Mouse (Mus musculus) Patski (cell line): Measurements from ENCODE around the gene Sema4a. TPM values are rescaled to one million over a fixed set of nuclear protein-coding genes. Genes with fewer than 3 reads are reported as not detected.

Experiments used
- ATAC-seq: fragments of 100-300 bp; one replicate; pipeline ENCODE4 v1.8.0; 2021
- CTCF ChIA-PET: fragments of 350-600 bp; sonication (Branson Sonifier 250); formaldehyde crosslinking; loops from one replicate; lab custom pipeline; 2022; ENCODE audit warnings: inconsistent platforms; lab: Charles Lee
- POLR2A ChIA-PET: fragments of 350-600 bp; sonication (Branson Sonifier 250); formaldehyde crosslinking; loops from one replicate; lab custom pipeline; 2022; ENCODE audit warnings: antibody characterized with exemption, inconsistent platforms; lab: Charles Lee
- DNase-seq: peaks from one replicate; pipeline ENCODE4 v3.0.0-alpha.2; 2011; ENCODE audit warnings: low read depth, low spot score
- H3K27me3 ChIP-seq: fragments of 371-371 bp; one replicate; pipeline ENCODE4 v1.5.1; 2021
- CTCF ChIP-seq: fragments of 100-300 bp; IDR thresholded peaks from one replicate; pipeline ENCODE4 v1.5.1; 2021
- in situ Hi-C: fragments of 300-500 bp; cut with MboI; formaldehyde crosslinking; loops from 3 replicates; pipeline ENCODE4 v1.11.1; 2018; ENCODE audit warnings: low pct_unique_long_range_greater_than_20kb, mixed read lengths
- polyA plus RNA-seq: library from polyadenylated mRNA; unstranded; gene quantifications from one replicate; pipeline ENCODE4 v1.2.3, GENCODE M21; 2021

Sema4a gene
- polyA plus RNA-seq, 1 experiment from 2014 or later, result 6.6 TPM

DNA sequence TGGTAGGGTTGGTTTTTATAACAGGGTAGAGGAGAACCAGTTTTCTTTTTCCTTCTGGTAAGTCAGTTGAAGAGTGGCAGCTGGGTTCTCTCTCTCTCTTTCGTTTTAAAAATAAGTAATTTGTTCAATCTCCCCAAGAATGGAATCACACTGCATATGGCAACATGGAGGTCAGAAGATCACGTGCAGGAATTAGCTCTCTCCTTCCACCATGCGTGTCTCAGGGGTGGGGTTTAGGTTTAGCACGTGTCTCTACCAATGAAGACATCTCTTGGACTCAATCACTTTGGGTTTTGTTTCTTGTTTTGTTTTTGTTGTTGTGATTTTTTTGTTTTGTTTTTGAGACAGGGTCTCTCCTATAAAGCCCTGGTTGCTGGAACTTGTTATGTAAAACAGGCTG lies 18.8 kb upstream of the Sema4a start:
- in situ Hi-C loops, result no loop called here
- no peaks in the 10 kb centered on the region for H3K27me3 ChIP-seq
- ChIA-PET POLR2A (interaction anchor here (0.7 to 1.5 kb wide), 5 partner anchors 35 to 72 kb away, joined by 3 to 7 read pairs (median 4); partner anchors contain the start of gene Pmf1), CTCF (interaction anchor here (1.2 to 15.7 kb wide), 5 partner anchors 9 to 71 kb away, joined by 4 to 484 read pairs (median 27); partner anchors contain the start of genes Lmna and Pmf1)
- DNase-seq, result no peak
- no peak for ATAC-seq
- TF ChIP-seq CTCF, result no peak

DNA sequence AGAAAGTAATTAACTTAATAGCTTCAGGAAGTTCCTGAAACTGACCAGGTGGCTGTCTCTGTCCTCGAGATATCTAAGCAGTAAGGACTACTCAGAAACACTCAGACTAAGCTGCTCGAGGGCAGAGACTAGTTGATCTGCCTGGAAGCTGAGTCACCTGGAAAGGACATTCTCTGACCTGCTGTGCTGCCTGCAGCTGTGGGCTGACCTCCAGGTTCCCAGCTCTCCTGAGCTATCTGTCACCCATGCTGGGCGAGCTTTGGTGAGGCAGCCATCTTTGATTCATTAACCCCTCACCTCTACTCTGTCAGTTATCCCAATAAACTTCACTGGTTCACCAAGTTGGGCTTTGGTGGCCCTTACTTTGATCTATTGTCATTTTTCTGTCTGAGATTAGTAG lies 18.2 kb upstream of the Sema4a start:
- ATAC-seq, result no peak
- CTCF ChIA-PET, result interaction anchor here (1.0 to 15.7 kb wide), 7 partner anchors 9 to 71 kb away, joined by 3 to 484 read pairs (median 11); partner anchors contain the start of genes Lmna and Pmf1
- no peak for TF ChIP-seq CTCF

DNA sequence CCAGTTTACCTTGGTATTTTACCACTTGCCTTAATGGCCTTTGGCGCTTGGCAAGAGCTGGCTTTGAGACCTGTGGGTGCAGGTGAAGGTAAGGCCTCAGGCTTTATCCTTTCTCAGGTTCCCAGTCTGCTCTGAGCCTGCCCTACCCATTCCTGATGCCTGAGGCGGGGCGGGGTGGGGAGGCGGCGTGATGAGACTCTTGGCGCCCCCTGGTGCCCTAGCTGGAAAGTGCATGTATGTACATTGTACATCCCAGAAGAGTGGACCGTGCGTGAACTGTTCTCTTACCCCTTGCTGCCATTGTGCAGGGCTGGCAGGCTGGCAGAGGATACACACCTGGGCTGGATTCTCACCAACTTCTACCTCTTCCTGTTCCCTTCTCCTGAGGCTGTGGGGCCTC lies 16.8 kb upstream of the Sema4a start:
- POLR2A ChIA-PET, result interaction anchor here (1.2 kb wide), 1 partner anchor 40 kb away, joined by 3 read pairs; no protein-coding TSS in a partner anchor
- DNase-seq (no peak), ATAC-seq (peak; percentile 74)
- no peaks in the 10 kb centered on the region for H3K27me3 ChIP-seq
- CTCF ChIA-PET, result interaction anchor here (0.6 to 15.7 kb wide), 11 partner anchors 9 to 69 kb away, joined by 3 to 484 read pairs (median 4); partner anchors contain the start of genes Lmna and Pmf1
- no peak for TF ChIP-seq CTCF
- in situ Hi-C loops, result no loop called here

More for the DNA sequence above, 18.2 kb upstream of the Sema4a start:
- no peaks in the 10 kb centered on the region for H3K27me3 ChIP-seq
- no peak for DNase-seq
- POLR2A ChIA-PET, result interaction anchor here (0.7 to 1.5 kb wide), 6 partner anchors 9 to 72 kb away, joined by 3 to 9 read pairs (median 4); partner anchors contain the start of gene Pmf1
- in situ Hi-C loops, result no loop called here

DNA sequence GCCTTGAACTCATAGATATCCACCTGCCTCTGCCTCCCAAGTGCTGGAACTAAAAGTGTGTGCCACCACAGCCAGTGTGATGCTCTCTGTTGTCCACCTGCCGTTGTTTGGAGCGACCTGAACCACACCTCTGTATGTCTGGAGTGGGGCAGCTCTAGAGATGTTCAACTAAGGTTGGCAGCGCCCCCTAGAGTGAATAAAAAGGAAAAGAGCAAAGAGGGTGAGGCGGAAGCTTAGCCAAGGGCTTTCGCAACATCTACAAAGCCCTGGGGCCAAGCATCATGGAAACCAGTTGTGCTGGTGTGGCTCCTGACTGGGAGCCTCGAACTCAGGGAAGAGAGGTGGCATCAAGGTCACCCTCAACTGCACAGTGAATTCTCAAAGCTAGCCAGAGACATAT lies 15.4 kb upstream of the Sema4a start:
- in situ Hi-C loops, result no loop called here
- ChIA-PET CTCF (interaction anchor here (1.7 to 2.8 kb wide), 2 partner anchors 9 to 69 kb away, joined by 7 to 16 read pairs; no protein-coding TSS in a partner anchor), POLR2A (no interaction called here)
- ATAC-seq (no peak), DNase-seq (no peak)
- H3K27me3 ChIP-seq, result no peaks in the 10 kb centered on the region
- no peak for TF ChIP-seq CTCF

DNA sequence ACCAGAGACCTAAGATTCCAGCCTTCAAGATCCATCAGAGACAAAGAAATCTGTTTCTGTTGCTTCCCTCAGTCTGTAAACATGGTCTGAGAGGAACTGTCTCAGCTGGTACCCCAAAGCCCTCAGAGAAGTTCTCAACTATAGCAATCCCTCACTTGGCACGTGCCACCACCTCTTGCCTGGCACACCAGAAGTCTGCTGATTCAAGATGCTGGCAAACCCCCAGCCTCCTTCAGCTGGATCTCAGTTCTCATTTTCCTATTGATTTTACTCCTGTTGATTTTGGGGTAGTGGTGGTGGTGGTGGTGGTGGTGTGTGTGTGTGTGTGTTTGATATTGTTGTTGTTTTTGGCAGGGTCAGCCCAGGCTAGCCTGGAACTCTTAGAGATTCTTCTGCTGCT lies 12.6 kb upstream of the Sema4a start:
- TF ChIP-seq CTCF, result no peak
- CTCF ChIA-PET, result interaction anchor here (0.7 to 10.9 kb wide), 8 partner anchors 11 to 68 kb away, joined by 3 to 295 read pairs (median 5); partner anchors contain the start of gene Pmf1
- no peak for ATAC-seq

DNA sequence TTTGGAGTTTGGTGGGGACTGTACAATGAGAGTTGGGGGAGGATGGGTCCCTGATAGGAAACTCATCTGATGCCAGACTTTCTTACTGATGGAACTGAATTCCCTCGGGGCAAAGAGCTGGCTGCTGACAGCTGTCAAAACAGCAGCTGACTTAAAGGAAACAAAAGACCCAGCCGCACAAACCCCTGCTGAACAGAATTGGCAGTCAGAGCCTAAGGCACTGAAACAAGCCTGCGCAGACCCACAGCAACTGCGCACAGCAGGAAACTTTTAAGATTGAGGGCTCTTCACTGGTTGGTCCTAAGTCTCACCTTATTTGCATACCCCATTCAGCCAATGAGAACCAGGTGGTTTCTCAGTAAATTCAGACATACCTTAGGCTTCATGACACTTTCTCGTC lies 12.0 kb upstream of the Sema4a start:
- DNase-seq (no peak), ATAC-seq (no peak)
- ChIA-PET CTCF (interaction anchor here (0.7 to 10.9 kb wide), 8 partner anchors 12 to 67 kb away, joined by 3 to 295 read pairs (median 5); partner anchors contain the start of gene Pmf1), POLR2A (interaction anchor here (1.4 to 3.4 kb wide), 2 partner anchors 15 to 65 kb away, joined by 4 to 24 read pairs; partner anchors contain the start of gene Pmf1)
- in situ Hi-C loops, result loop anchor here (5.0 kb wide), 1 partner anchor 66 kb away; no protein-coding TSS in a partner anchor
- H3K27me3 ChIP-seq, result no peaks in the 10 kb centered on the region
- no peak for TF ChIP-seq CTCF

More for the DNA sequence above, 12.6 kb upstream of the Sema4a start:
- H3K27me3 ChIP-seq, result no peaks in the 10 kb centered on the region
- in situ Hi-C loops, result loop anchor here (5.0 kb wide), 1 partner anchor 66 kb away; no protein-coding TSS in a partner anchor
- POLR2A ChIA-PET, result interaction anchor here (1.4 kb wide), 1 partner anchor 15 kb away, joined by 4 read pairs; no protein-coding TSS in a partner anchor
- no peak for DNase-seq

DNA sequence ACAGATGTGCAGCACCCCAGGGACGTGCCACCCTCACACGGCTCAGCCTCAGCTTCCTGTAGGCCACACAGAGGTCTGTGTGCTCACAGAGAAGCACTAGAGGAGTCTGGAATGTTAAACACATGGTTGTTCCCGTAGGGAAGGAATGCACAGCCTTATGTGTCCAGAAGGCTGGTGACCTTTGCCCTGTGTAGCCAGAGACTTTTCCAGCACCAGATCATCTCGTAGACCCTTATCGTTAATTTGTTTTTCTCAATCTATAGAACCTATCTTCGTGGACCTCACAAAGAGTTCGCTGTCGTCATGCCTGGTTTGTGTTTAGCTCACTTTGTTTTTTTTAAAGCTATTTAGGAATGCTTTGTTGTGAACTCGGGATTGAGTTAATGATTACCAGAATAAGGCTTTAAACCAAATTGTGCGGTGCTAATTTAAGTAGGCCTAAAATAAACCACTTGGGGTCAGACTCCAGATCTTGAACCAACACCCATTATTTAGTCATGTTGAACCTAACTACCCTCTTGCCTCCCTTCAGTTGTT lies 10.0 kb upstream of the Sema4a start:
- TF ChIP-seq CTCF, result peak; percentile 23
- no peaks in the 10 kb centered on the region for H3K27me3 ChIP-seq
- ATAC-seq (peak; percentile 52), DNase-seq (peak; percentile 92)
- CTCF ChIA-PET, result interaction anchor here (1.4 to 10.9 kb wide), 6 partner anchors 14 to 65 kb away, joined by 3 to 295 read pairs (median 9); partner anchors contain the start of gene Pmf1
- POLR2A ChIA-PET, result interaction anchor here (3.4 kb wide), 1 partner anchor 63 kb away, joined by 24 read pairs; the partner anchor contains the start of gene Pmf1
- in situ Hi-C loops, result loop anchor here (5.0 kb wide), 1 partner anchor 64 kb away; no protein-coding TSS in a partner anchor

DNA sequence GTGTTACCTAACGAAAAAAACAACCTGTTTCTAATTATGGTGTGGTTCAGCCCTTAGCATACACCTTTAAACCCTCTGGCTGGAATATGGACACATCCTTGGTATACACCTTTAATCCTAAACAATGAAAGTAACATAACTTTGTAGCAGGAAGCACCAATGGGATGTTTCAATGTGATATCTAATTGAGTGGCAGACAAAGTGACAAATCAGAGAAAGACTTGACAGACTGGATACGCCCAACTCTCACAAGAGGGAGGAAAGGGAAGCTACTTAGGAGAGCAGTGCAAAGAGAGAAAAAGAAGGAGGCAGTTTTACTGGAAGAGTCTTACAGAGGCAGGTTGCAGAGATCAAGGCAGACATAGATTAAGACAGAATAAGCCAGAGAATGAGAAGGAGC lies 8.5 kb upstream of the Sema4a start:
- ChIA-PET POLR2A (no interaction called here), CTCF (interaction anchor here (1.0 to 10.9 kb wide), 5 partner anchors 10 to 64 kb away, joined by 3 to 295 read pairs (median 5); partner anchors contain the start of gene Pmf1)
- in situ Hi-C loops, result no loop called here
- no peak for TF ChIP-seq CTCF
- ATAC-seq (no peak), DNase-seq (no peak)
- no peaks in the 10 kb centered on the region for H3K27me3 ChIP-seq

DNA sequence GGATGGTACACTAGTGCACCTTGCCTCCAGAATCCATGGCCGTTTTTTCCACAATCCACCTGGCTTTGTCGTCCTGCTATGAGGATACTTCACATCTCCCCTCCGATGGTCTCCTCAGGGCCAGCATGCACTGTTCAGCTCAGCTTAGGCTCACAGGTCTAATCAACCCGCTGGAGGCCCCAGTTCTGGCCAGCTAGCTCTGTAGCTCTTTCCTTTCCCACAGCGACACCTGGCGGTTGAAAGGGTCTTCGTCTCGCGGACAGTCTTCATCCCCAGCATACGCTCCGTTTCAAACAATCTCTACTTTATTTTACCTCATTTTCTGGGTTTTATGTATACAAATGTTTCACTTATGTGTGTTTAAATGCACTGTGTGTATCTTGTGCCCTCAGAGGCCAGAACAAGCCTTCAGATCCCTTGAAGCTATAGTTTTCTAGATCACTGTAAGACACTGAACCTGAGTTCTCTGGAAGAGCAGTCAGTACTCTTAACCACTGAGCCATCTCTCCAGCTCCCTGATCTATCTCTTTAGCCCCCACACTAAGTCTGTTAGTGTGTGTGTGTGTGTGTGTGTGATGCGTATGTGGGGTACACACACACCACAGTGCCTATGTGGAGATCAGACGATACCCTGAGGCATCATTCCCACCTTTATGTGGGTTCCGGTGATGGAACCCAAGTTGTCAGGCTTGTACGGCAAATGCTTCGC lies 6.3 kb upstream of the Sema4a start:
- no peaks in the 10 kb centered on the region for H3K27me3 ChIP-seq
- TF ChIP-seq CTCF, result peak; percentile 97
- DNase-seq (no peak), ATAC-seq (peak; percentile 71)
- CTCF ChIA-PET, result interaction anchor here (0.6 to 10.9 kb wide), 24 partner anchors 9 to 133 kb away, joined by 3 to 295 read pairs (median 7); partner anchors contain the start of genes Pmf1 and Slc25a44
- POLR2A ChIA-PET, result interaction anchor here (0.6 to 3.6 kb wide), 3 partner anchors 27 to 83 kb away, joined by 4 to 30 read pairs (median 8); partner anchors contain the start of gene Pmf1
- in situ Hi-C loops, result no loop called here
